Mouse (Mus musculus) CH12.LX (cell line): ENCODE results near the gene Efna3. TPM values are rescaled to one million over a fixed set of nuclear protein-coding genes. Genes with fewer than 3 reads are reported as not detected.

Experiments
- DNase-seq: peaks from one replicate; pipeline ENCODE4 v3.0.0-alpha.2; 2013; ENCODE audit errors: extremely low read depth
- H3K27ac ChIP-seq: 2 replicates; pipeline ENCODE4 v1.5.1; 2012; ENCODE audit warnings: low read depth, mild to moderate bottlenecking, control low read depth, moderate library complexity; ENCODE audit not compliant: insufficient read depth
- H3K27me3 ChIP-seq: replicated peaks from 2 replicates; pipeline ENCODE3; 2012; ENCODE audit warnings: inconsistent platforms
- H3K36me3 ChIP-seq, 2 experiments: replicated peaks in 1 of 2; 2 replicates each; pipeline versions ENCODE3 to v1.6.1; 2012; ENCODE audit warnings: inconsistent platforms in 1 of 2, low read length in 1 of 2, mild to moderate bottlenecking in 1 of 2, mixed read lengths in 1 of 2, moderate library complexity in 1 of 2; ENCODE audit not compliant: control insufficient read depth in 1 of 2, insufficient read depth in 1 of 2
- H3K4me1 ChIP-seq, 2 experiments: 2 replicates each; pipeline ENCODE4 v1.6.1; 2012; ENCODE audit warnings: inconsistent platforms in 1 of 2, moderate library complexity in 1 of 2; ENCODE audit not compliant: insufficient read depth in 2 of 2, control insufficient read depth in 1 of 2
- H3K4me2 ChIP-seq: 2 replicates; pipeline ENCODE4 v1.6.1; 2012; ENCODE audit warnings: low read depth, mild to moderate bottlenecking, control low read depth; ENCODE audit not compliant: poor library complexity, insufficient read depth, severe bottlenecking
- H3K4me3 ChIP-seq, 3 experiments: fragments of 150-350 bp in 1 of 3; sonication (generic) in 1 of 3; replicated peaks in 1 of 3; 2 replicates each; pipeline versions ENCODE3 to v1.5.1; 2011 to 2012; ENCODE audit warnings: low read depth in 2 of 3, low read length in 2 of 3, mild to moderate bottlenecking in 2 of 3, moderate library complexity in 2 of 3, control low read depth in 1 of 3, improper control_type of control experiment in 1 of 3, inconsistent platforms in 1 of 3, mixed read lengths in 1 of 3; ENCODE audit not compliant: poor library complexity in 1 of 3
- H3K79me2 ChIP-seq: replicated peaks from 2 replicates; pipeline ENCODE4 v1.6.1; 2012; ENCODE audit warnings: mild to moderate bottlenecking, moderate library complexity; ENCODE audit not compliant: control insufficient read depth, poor library complexity, insufficient read depth, severe bottlenecking; ENCODE audit errors: extremely low read depth
- H3K9ac ChIP-seq: 2 replicates; pipeline ENCODE4 v1.6.1; 2012; ENCODE audit warnings: low read depth, mild to moderate bottlenecking, control low read depth, moderate library complexity; ENCODE audit not compliant: insufficient read depth
- H3K9me3 ChIP-seq: replicated peaks from 2 replicates; pipeline ENCODE3; 2012; ENCODE audit warnings: low read length, inconsistent platforms, mixed read lengths
- BHLHE40 ChIP-seq: IDR thresholded peaks from 2 replicates; pipeline ENCODE4 v1.6.1; 2011; ENCODE audit warnings: mild to moderate bottlenecking, low read depth, low read length, improper control_type of control experiment
- CHD1 ChIP-seq: IDR thresholded peaks from 2 replicates; pipeline ENCODE4 v1.6.1; 2012; ENCODE audit warnings: low read depth, low read length, improper control_type of control experiment, inconsistent platforms
- CHD2 ChIP-seq: IDR thresholded peaks from 2 replicates; pipeline ENCODE4 v1.6.1; 2011; ENCODE audit warnings: low read length, improper control_type of control experiment
- E2F4 ChIP-seq: IDR thresholded peaks from 2 replicates; pipeline ENCODE4 v1.6.1; 2011; ENCODE audit warnings: low read depth, low read length, improper control_type of control experiment; ENCODE audit not compliant: insufficient replicate concordance
- EP300 ChIP-seq: IDR thresholded peaks from 2 replicates; pipeline ENCODE4 v1.6.1; 2011; ENCODE audit warnings: low read length, improper control_type of control experiment
- HCFC1 ChIP-seq: IDR thresholded peaks from 2 replicates; pipeline ENCODE4 v1.6.1; 2012; ENCODE audit warnings: low read depth, mild to moderate bottlenecking, inconsistent platforms, low read length, improper control_type of control experiment
- JUN ChIP-seq: IDR thresholded peaks from 2 replicates; pipeline ENCODE4 v1.6.1; 2011; ENCODE audit warnings: low read depth, mild to moderate bottlenecking, low read length, improper control_type of control experiment, moderate library complexity; ENCODE audit not compliant: insufficient read depth
- JUND ChIP-seq: conservative IDR thresholded peaks from 2 replicates; pipeline ENCODE4 v1.6.1; 2011; ENCODE audit warnings: low read depth, low read length, improper control_type of control experiment
- KAT2A ChIP-seq: IDR thresholded peaks from 2 replicates; pipeline ENCODE4 v1.6.1; 2012; ENCODE audit warnings: low read length, improper control_type of control experiment, inconsistent platforms; ENCODE audit not compliant: insufficient replicate concordance
- MAX ChIP-seq: IDR thresholded peaks from 2 replicates; pipeline ENCODE4 v1.6.1; 2011; ENCODE audit warnings: low read length, improper control_type of control experiment
- MAZ ChIP-seq: IDR thresholded peaks from 2 replicates; pipeline ENCODE4 v1.6.1; 2012; ENCODE audit warnings: low read depth, mild to moderate bottlenecking, inconsistent platforms, low read length, improper control_type of control experiment, moderate library complexity
- MYC ChIP-seq: IDR thresholded peaks from 2 replicates; pipeline ENCODE4 v1.6.1; 2011; ENCODE audit warnings: low read depth, mild to moderate bottlenecking, improper control_type of control experiment, low read length
- NELFE ChIP-seq: IDR thresholded peaks from 2 replicates; pipeline ENCODE4 v1.6.1; 2011; ENCODE audit warnings: low read depth, low read length, improper control_type of control experiment
- PAX5 ChIP-seq: IDR thresholded peaks from 2 replicates; pipeline ENCODE4 v1.6.1; 2012; ENCODE audit warnings: low read length, inconsistent platforms, mixed read lengths
- RAD21 ChIP-seq: IDR thresholded peaks from 2 replicates; pipeline ENCODE4 v1.6.1; 2011; ENCODE audit warnings: low read depth, mild to moderate bottlenecking, low read length, improper control_type of control experiment, moderate library complexity
- UBTF ChIP-seq: IDR thresholded peaks from 2 replicates; pipeline ENCODE4 v1.6.1; 2012; ENCODE audit warnings: low read depth, mild to moderate bottlenecking, inconsistent platforms, low read length, improper control_type of control experiment, moderate library complexity
- USF2 ChIP-seq: conservative IDR thresholded peaks from 2 replicates; pipeline ENCODE4 v1.6.1; 2011; ENCODE audit warnings: low read depth, low read length, improper control_type of control experiment
- ZC3H11A ChIP-seq: IDR thresholded peaks from 2 replicates; pipeline ENCODE4 v1.6.1; 2012; ENCODE audit warnings: low read depth, mild to moderate bottlenecking, inconsistent platforms, low read length, improper control_type of control experiment
- ZMIZ1 ChIP-seq: IDR thresholded peaks from 2 replicates; pipeline ENCODE4 v1.6.1; 2012; ENCODE audit warnings: low read depth, mild to moderate bottlenecking, inconsistent platforms, low read length, improper control_type of control experiment
- ZNF384 ChIP-seq: IDR thresholded peaks from 2 replicates; pipeline ENCODE4 v1.6.1; 2012; ENCODE audit warnings: low read depth, low read length, improper control_type of control experiment, inconsistent platforms
- dilution Hi-C: fragments of 300-500 bp; cut with MboI; formaldehyde crosslinking; loops from 2 replicates; pipeline ENCODE4 v1.14.3; 2020; ENCODE audit warnings: low sequenced_read_pairs; ENCODE audit not compliant: extremely low pct_unique_long_range_greater_than_20kb, extremely low pct_ligation_motif_present
- in situ Hi-C: fragments of 300-500 bp; cut with MboI; formaldehyde crosslinking; loops from 3 replicates; pipeline ENCODE4 v1.14.3; 2019; ENCODE audit warnings: low sequenced_read_pairs, low pct_ligation_motif_present, low pct_unique_long_range_greater_than_20kb, mixed read lengths
- polyA plus RNA-seq: library from polyadenylated mRNA; unstranded; fragments of >175 nt; gene quantifications from 2 replicates; pipeline ENCODE4 v1.2.1, GENCODE M21; 2012; ENCODE audit warnings: low read depth; ENCODE audit not compliant: insufficient read length
- total RNA-seq, 2 experiments: library from RNA; depleted of rRNA; stranded (reverse); fragments of 300-350 nt in 1 of 2; fragments of >200 nt in 1 of 2; gene quantifications; 2 replicates each; pipeline ENCODE4 v1.2.3; 2012 to 2014

The Efna3 gene
- total RNA-seq (2012; rRNA removed), result 0.13 TPM in 1 of 2 replicates, not detected in the other
- 0.09 TPM in 1 of 2 replicates, not detected in the other for total RNA-seq (2014; rRNA removed)
- 0.19 TPM in 1 of 2 replicates, not detected in the other for polyA plus RNA-seq

GRCm38 (mm10) chr3:89322514-89323165 is at the start of gene Efna3:
Efna3 (minus strand) TSS chr3:89322965.
- peaks cover 84% of the 10 kb centered on the region for H3K27me3 ChIP-seq

GRCm38 (mm10) chr3:89367338-89367737 is 44.6 kb upstream of the Efna3 start:
- H3K4me1 ChIP-seq, result peaks cover 0 to 3% of the 10 kb centered on the region in 2 experiments; a peak in 1 of 4 replicates
- H3K4me2 ChIP-seq, result no peak overlapping the region
- H3K4me3 ChIP-seq, result no peak overlapping the region
- peaks cover 13% of the 10 kb centered on the region for H3K27me3 ChIP-seq
- DNase-seq, result no peak
- no peaks in the 10 kb centered on the region for H3K9me3 ChIP-seq
- H3K79me2 ChIP-seq, result no peaks in the 10 kb centered on the region
- in situ Hi-C loops, result no loop called here
- TF ChIP-seq BHLHE40, result no peak
- TF ChIP-seq RAD21, result no peak
- no peak for TF ChIP-seq PAX5
- TF ChIP-seq NELFE, result no peak
- TF ChIP-seq ZC3H11A, result no peak
- no peak for TF ChIP-seq MAX
- no peak for TF ChIP-seq MYC
- no peak for TF ChIP-seq MAZ
- no peak for TF ChIP-seq ZNF384
- no peak for TF ChIP-seq EP300
- TF ChIP-seq, all 38 proteins: peak for 0
- no peaks in the 10 kb centered on the region for H3K36me3 ChIP-seq
- H3K9ac ChIP-seq, result no peak overlapping the region
- H3K27ac ChIP-seq, result no peak overlapping the region
- dilution Hi-C loops, result no loop called here

More at GRCm38 (mm10) chr3:89322514-89323165, at the start of gene Efna3:
- Histone ChIP-seq H3K4me1 (peaks cover 24 to 38% of the 10 kb centered on the region in 2 experiments), H3K9me3 (peaks cover 3% of the 10 kb centered on the region), H3K36me3 (no peaks in the 10 kb centered on the region), H3K27ac (no peak within 1 kb of the TSS), H3K79me2 (no peaks in the 10 kb centered on the region), H3K4me2 (peak within 1 kb of the TSS; percentile 88), H3K9ac (no peak within 1 kb of the TSS), H3K4me3 (peak within 1 kb of the TSS in 2 of 3 experiments; percentile 4 to 53)
- TF ChIP-seq UBTF, result no peak
- TF ChIP-seq PAX5, result no peak
- no peak for TF ChIP-seq JUN
- TF ChIP-seq MYC, result no peak
- no peak for TF ChIP-seq ZMIZ1
- TF ChIP-seq USF2, result no peak
- TF ChIP-seq JUND, result no peak
- no peak for TF ChIP-seq CHD1
- TF ChIP-seq HCFC1, result no peak
- TF ChIP-seq E2F4, result no peak
- no peak for TF ChIP-seq CHD2
- TF ChIP-seq KAT2A, result no peak
- TF ChIP-seq MAZ, result no peak
- no peak for TF ChIP-seq MAX
- no peak for TF ChIP-seq NELFE
- no peak for DNase-seq
- dilution Hi-C loops, result no loop called here
- in situ Hi-C loops, result no loop called here
